Mouse (Mus musculus) heart, postnatal 0 days (tissue): ENCODE measurements around the gene 1110002E22Rik.

Experiments
- CTCF ChIP-seq: IDR thresholded peaks from 2 replicates; pipeline ENCODE4 v1.5.1; 2016; ENCODE audit warnings: antibody characterized with exemption, control low read depth, low read depth
- EP300 ChIP-seq: IDR thresholded peaks from 2 replicates; pipeline ENCODE4 v1.6.1; 2016; ENCODE audit warnings: antibody characterized with exemption, low read depth

DNA sequence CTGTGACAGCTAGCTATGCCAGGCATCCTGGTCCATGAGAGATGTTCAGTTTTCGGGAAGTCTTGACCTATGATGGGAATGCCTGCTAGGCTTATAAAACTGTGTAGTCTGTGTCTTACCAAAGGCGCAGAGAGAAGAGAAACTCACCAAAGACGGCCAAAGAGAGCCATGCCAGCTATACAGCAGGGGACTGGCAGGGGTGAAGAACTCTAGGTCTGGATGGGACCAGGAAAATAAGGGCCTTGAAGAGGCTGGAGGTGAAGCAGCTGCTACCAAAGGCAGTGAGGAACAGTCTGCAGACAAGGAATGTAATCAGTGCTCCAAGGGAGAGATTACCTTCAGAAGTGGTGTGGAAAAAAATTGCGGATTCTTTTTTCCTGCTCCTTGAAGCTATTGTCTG, 19.0 kb downstream of the 1110002E22Rik start:
- no peak for TF ChIP-seq EP300
- TF ChIP-seq CTCF: no peak
